Mouse (Mus musculus): ENCODE data around the gene Srl. TPM values are rescaled to one million over a fixed set of nuclear protein-coding genes. Genes with fewer than 3 reads are reported as not detected.

Srl gene
- polyA plus RNA-seq, 1 experiment from 2014 or later, result 23.2 TPM

DNA sequence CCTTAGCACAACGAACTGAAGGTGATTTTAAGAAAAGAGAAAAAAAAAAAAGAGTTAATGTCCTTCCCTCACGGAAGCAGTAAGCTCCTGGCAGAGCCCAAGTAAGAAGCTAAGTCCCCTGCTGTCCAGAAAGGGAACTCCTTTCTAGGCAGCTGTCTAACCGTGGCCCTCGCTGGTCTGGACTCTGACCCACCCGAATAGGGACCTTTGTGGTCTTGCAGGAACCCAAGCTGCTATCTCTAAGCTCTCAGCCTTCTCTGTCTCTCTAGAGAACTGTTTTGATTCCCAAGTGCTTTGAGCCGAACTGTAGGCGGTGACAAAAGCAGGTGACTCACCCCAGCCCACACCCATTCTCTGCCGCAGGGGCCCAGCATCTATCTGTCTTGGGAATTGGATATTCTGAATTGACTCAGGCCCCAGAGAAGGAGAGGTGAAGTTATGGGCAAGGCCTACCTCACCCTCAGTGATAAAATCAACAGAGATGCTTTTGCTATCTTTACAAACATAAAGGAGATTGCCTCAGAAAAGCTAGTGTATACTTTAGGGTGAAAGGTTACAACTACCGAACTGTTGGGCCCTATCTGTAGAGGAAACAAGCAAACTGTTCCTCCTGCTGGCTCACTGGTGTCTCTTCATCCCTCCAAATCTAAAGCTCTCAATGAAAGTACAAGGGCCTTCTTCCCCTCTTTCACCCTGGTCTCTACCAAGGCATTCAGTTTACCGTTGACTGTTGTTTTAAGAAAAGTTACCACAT lies 71.8 kb downstream of the Srl start:
- ATAC-seq (ENCODE audit: low read depth), result no peak
- Histone ChIP-seq H3K27ac (ENCODE audit: low read length) (no peak overlapping the region), H3K4me2 (ENCODE audit: low read depth, low read length) (no peak overlapping the region), H3K36me3 (ENCODE audit: control insufficient read depth, insufficient read depth, low read length) (no peaks in the 10 kb centered on the region), H3K9me3 (ENCODE audit: control insufficient read depth, low read length) (no peaks in the 10 kb centered on the region), H3K4me3 (ENCODE audit: low read length) (no peak overlapping the region), H3K4me1 (replicated peaks; ENCODE audit: control insufficient read depth, insufficient read depth, low read length) (peaks cover 7% of the 10 kb centered on the region), H3K27me3 (ENCODE audit: control insufficient read depth, insufficient read depth, low read depth, low read length) (no peaks in the 10 kb centered on the region), H3K9ac (ENCODE audit: low read length) (no peak overlapping the region)
- WGBS, result 61% methylated on average over 10 of the region's 10 CpGs

GRCm38 (mm10) chr16:4464529-4465089 lies 77.0 kb downstream of the Srl start:
- Histone ChIP-seq H3K4me1 (replicated peaks; ENCODE audit: control insufficient read depth, insufficient read depth, low read length) (no peaks in the 10 kb centered on the region), H3K27me3 (ENCODE audit: control insufficient read depth, insufficient read depth, low read depth, low read length) (no peaks in the 10 kb centered on the region), H3K9me3 (ENCODE audit: control insufficient read depth, low read length) (no peaks in the 10 kb centered on the region), H3K27ac (ENCODE audit: low read length) (no peak overlapping the region), H3K4me3 (ENCODE audit: low read length) (no peak overlapping the region), H3K4me2 (ENCODE audit: low read depth, low read length) (no peak overlapping the region), H3K9ac (ENCODE audit: low read length) (no peak overlapping the region), H3K36me3 (ENCODE audit: control insufficient read depth, insufficient read depth, low read length) (no peaks in the 10 kb centered on the region)
- ATAC-seq (ENCODE audit: low read depth), result no peak
- 64% methylated on average over 9 of the region's 9 CpGs for WGBS

DNA sequence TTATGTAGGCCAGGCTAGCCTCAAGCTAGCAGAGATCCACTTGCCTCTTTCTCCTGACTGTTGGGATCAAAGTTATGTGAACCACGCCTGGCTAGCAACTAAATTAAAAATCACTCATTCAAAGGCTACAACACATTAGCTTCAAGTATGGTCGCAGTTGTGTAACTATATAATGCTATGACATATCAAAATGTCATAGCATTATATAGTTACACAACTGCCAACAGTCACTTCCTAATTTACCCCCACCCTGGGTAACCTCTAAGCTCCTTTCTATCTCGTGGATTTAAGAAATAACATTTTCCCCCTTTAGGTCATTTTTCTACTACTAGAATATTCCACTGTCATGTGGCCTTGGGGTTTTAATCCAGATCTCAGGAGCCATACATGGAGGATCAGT lies 83.7 kb downstream of the Srl start:
- no peak for ATAC-seq (ENCODE audit: low read depth)
- H3K4me3 ChIP-seq (ENCODE audit: low read length), result no peak overlapping the region
- no peak overlapping the region for H3K4me2 ChIP-seq (ENCODE audit: low read depth, low read length)

DNA sequence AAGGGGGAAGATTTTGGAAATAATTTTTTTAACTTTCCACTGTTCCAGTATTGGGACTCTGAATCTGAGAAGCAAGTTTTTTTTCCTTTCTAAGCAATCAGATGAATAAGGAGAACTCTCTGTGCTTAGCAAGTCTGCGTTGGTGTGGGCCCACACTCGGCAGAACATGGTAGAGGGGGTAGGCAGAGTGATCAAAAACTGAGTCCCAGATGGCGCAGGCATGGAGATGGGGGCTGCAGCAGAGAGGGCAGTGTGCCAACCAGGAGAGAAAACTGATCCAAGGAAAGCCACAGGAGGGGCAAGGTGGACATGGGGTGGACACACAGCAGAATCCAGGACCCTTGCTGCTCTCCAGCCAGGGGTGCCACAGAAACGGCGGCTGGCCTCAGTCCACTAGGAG lies 85.2 kb downstream of the Srl start:
- Histone ChIP-seq H3K9me3 (ENCODE audit: control insufficient read depth, low read length) (no peaks in the 10 kb centered on the region), H3K9ac (ENCODE audit: low read length) (no peak overlapping the region), H3K27ac (ENCODE audit: low read length) (no peak overlapping the region), H3K27me3 (ENCODE audit: control insufficient read depth, insufficient read depth, low read depth, low read length) (no peaks in the 10 kb centered on the region), H3K4me3 (ENCODE audit: low read length) (no peak overlapping the region), H3K36me3 (ENCODE audit: control insufficient read depth, insufficient read depth, low read length) (no peaks in the 10 kb centered on the region), H3K4me1 (replicated peaks; ENCODE audit: control insufficient read depth, insufficient read depth, low read length) (no peaks in the 10 kb centered on the region), H3K4me2 (ENCODE audit: low read depth, low read length) (no peak overlapping the region)
- no peak for ATAC-seq (ENCODE audit: low read depth)
- 80% methylated on average over 5 of the region's 5 CpGs for WGBS

More for the DNA sequence above, 83.7 kb downstream of the Srl start:
- WGBS, result 76% methylated on average over 3 of the region's 3 CpGs
- no peaks in the 10 kb centered on the region for H3K9me3 ChIP-seq (ENCODE audit: control insufficient read depth, low read length)
- no peaks in the 10 kb centered on the region for H3K27me3 ChIP-seq (ENCODE audit: control insufficient read depth, insufficient read depth, low read depth, low read length)
- H3K4me1 ChIP-seq (replicated peaks; ENCODE audit: control insufficient read depth, insufficient read depth, low read length), result no peaks in the 10 kb centered on the region
- no peak overlapping the region for H3K9ac ChIP-seq (ENCODE audit: low read length)
- no peak overlapping the region for H3K27ac ChIP-seq (ENCODE audit: low read length)
- no peaks in the 10 kb centered on the region for H3K36me3 ChIP-seq (ENCODE audit: control insufficient read depth, insufficient read depth, low read length)

DNA sequence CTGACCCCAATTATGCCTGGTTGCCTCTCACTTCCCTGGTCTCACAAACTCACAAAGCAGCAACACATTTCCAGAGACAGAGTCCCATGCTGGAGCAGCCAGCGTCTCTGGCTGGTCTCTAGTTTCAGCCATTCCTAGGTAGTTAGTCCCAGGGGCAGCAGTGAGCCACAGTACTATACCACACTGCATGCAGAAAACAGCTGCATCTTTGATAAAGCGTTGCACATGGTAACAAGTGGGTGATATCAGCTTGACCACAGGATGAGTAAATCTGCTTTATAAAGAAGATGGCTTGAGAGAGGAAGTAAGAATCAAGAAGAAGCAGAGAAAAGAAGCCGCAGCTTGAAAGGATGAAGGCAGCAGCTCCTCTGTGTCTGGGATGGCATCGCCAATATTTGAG lies 85.9 kb downstream of the Srl start:
- no peaks in the 10 kb centered on the region for H3K36me3 ChIP-seq (ENCODE audit: control insufficient read depth, insufficient read depth, low read length)
- no peak for ATAC-seq (ENCODE audit: low read depth)
- WGBS, result 80% methylated on average over 4 of the region's 4 CpGs
- H3K27ac ChIP-seq (ENCODE audit: low read length), result no peak overlapping the region
- no peak overlapping the region for H3K4me2 ChIP-seq (ENCODE audit: low read depth, low read length)
- no peaks in the 10 kb centered on the region for H3K9me3 ChIP-seq (ENCODE audit: control insufficient read depth, low read length)
- H3K9ac ChIP-seq (ENCODE audit: low read length), result no peak overlapping the region
- H3K4me1 ChIP-seq (replicated peaks; ENCODE audit: control insufficient read depth, insufficient read depth, low read length), result no peaks in the 10 kb centered on the region
- no peak overlapping the region for H3K4me3 ChIP-seq (ENCODE audit: low read length)
- no peaks in the 10 kb centered on the region for H3K27me3 ChIP-seq (ENCODE audit: control insufficient read depth, insufficient read depth, low read depth, low read length)

GRCm38 (mm10) chr16:4454563-4454962 lies 87.1 kb downstream of the Srl start:
- ATAC-seq (ENCODE audit: low read depth), result no peak
- no peaks in the 10 kb centered on the region for H3K27me3 ChIP-seq (ENCODE audit: control insufficient read depth, insufficient read depth, low read depth, low read length)

DNA sequence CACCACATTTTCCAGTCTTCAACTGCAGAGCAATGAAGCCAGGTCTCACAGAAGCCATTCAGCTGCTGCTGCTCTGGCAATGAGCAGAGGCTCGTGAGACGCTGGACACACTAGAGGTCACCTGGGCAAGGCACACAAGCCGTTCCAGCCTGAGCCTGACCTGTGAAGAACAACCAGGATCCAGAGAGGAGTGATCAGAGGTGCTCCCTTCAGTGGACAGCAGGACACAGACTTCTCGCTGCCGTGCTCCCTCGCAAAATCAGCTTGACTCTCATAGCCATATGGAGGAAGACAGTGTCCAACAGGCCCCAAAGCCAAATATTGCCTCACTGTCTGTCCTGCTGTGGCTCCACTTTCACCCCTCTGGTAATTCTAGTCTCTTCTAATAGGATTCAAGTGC lies 92.2 kb downstream of the Srl start:
- H3K36me3 ChIP-seq (ENCODE audit: control insufficient read depth, insufficient read depth, low read length), result no peaks in the 10 kb centered on the region
- ATAC-seq (ENCODE audit: low read depth), result no peak
- no peaks in the 10 kb centered on the region for H3K9me3 ChIP-seq (ENCODE audit: control insufficient read depth, low read length)
- no peak overlapping the region for H3K4me3 ChIP-seq (ENCODE audit: low read length)
- H3K9ac ChIP-seq (ENCODE audit: low read length), result no peak overlapping the region
- no peak overlapping the region for H3K4me2 ChIP-seq (ENCODE audit: low read depth, low read length)
- H3K4me1 ChIP-seq (replicated peaks; ENCODE audit: control insufficient read depth, insufficient read depth, low read length), result no peaks in the 10 kb centered on the region
- H3K27me3 ChIP-seq (ENCODE audit: control insufficient read depth, insufficient read depth, low read depth, low read length), result no peaks in the 10 kb centered on the region
- 84% methylated on average over 6 of the region's 6 CpGs for WGBS
- no peak overlapping the region for H3K27ac ChIP-seq (ENCODE audit: low read length)

More at GRCm38 (mm10) chr16:4454563-4454962, 87.1 kb downstream of the Srl start:
- Histone ChIP-seq H3K9ac (ENCODE audit: low read length) (no peak overlapping the region), H3K36me3 (ENCODE audit: control insufficient read depth, insufficient read depth, low read length) (no peaks in the 10 kb centered on the region), H3K27ac (ENCODE audit: low read length) (no peak overlapping the region), H3K4me3 (ENCODE audit: low read length) (no peak overlapping the region), H3K4me2 (ENCODE audit: low read depth, low read length) (no peak overlapping the region), H3K4me1 (replicated peaks; ENCODE audit: control insufficient read depth, insufficient read depth, low read length) (no peaks in the 10 kb centered on the region), H3K9me3 (ENCODE audit: control insufficient read depth, low read length) (no peaks in the 10 kb centered on the region)
- 83% methylated on average over 7 of the region's 7 CpGs for WGBS

DNA sequence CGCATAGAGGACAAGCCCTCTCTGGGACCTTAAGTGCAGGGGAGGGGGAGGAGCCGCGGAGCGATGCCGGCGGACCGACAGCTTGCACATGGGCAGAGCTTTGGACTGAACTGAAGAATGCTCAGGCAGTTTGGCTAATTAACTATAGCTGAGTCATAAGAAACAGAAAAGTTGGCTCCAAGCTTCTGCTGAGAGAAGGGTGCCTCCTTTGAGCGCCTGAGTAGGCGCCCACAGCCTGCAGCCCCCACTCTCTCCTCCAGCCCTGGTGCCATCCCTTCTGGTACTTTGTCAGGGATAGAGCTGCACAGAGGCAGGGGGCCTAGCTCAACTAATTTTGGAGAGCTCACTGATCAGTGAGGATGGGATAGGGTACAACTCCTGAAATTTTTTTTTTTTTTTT lies 93.4 kb downstream of the Srl start:
- H3K4me3 ChIP-seq (ENCODE audit: low read length), result no peak overlapping the region
- no peak overlapping the region for H3K4me2 ChIP-seq (ENCODE audit: low read depth, low read length)
- H3K27me3 ChIP-seq (ENCODE audit: control insufficient read depth, insufficient read depth, low read depth, low read length), result no peaks in the 10 kb centered on the region
- H3K9ac ChIP-seq (ENCODE audit: low read length), result no peak overlapping the region
- no peaks in the 10 kb centered on the region for H3K9me3 ChIP-seq (ENCODE audit: control insufficient read depth, low read length)
- ATAC-seq (ENCODE audit: low read depth), result 0 out of 2 replicates have a peak, but pooled peaks have one; percentile 23
- H3K4me1 ChIP-seq (replicated peaks; ENCODE audit: control insufficient read depth, insufficient read depth, low read length), result no peaks in the 10 kb centered on the region
- no peak overlapping the region for H3K27ac ChIP-seq (ENCODE audit: low read length)
- 30% methylated on average over 9 of the region's 9 CpGs for WGBS
- no peaks in the 10 kb centered on the region for H3K36me3 ChIP-seq (ENCODE audit: control insufficient read depth, insufficient read depth, low read length)

DNA sequence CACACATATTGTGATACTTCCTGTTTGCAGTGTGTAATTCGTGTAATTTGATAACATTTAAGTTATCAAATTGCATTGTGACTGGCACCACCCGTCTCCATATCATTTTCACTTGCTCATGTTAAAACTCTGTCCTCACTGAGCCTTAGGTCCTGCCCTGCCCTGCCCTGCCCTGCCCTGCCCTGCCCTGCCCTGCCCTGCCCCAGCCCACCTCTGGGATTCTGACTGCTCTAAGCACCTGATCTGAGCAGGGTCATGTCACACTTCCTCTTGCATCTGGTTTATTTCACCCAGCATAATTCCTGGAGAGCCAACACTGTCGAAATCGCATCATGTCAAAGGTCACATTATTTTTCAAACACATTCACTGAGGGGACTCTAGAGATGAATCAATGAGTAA lies 95.2 kb downstream of the Srl start:
- Histone ChIP-seq H3K4me3 (ENCODE audit: low read length) (no peak overlapping the region), H3K27me3 (ENCODE audit: control insufficient read depth, insufficient read depth, low read depth, low read length) (no peaks in the 10 kb centered on the region), H3K9ac (ENCODE audit: low read length) (no peak overlapping the region), H3K36me3 (ENCODE audit: control insufficient read depth, insufficient read depth, low read length) (no peaks in the 10 kb centered on the region), H3K27ac (ENCODE audit: low read length) (no peak overlapping the region), H3K9me3 (ENCODE audit: control insufficient read depth, low read length) (no peaks in the 10 kb centered on the region), H3K4me1 (replicated peaks; ENCODE audit: control insufficient read depth, insufficient read depth, low read length) (no peaks in the 10 kb centered on the region), H3K4me2 (ENCODE audit: low read depth, low read length) (no peak overlapping the region)
- ATAC-seq (ENCODE audit: low read depth), result no peak
- 47% methylated on average over 4 of the region's 4 CpGs for WGBS
